Mouse (Mus musculus) hindbrain, embryonic 10.5 days (tissue): ENCODE measurements around the gene Adprh. TPM values are rescaled to one million over a fixed set of nuclear protein-coding genes. Genes with fewer than 3 reads are reported as not detected.
"Not testable (repeated sequence)": the region's sequence is repeated elsewhere in the genome, so short reads cannot be mapped to it uniquely, and the experiment has no call there.

Experiments
- DNase-seq: peaks from one replicate; pipeline ENCODE4 v3.0.0-alpha.2; 2017; ENCODE audit warnings: low spot score
- H3K27ac ChIP-seq: fragments of 300-500 bp; sonication (generic); 2 replicates; pipeline ENCODE4 v1.5.1; 2016; ENCODE audit warnings: mild to moderate bottlenecking, moderate library complexity
- H3K27me3 ChIP-seq: fragments of 300-500 bp; sonication (generic); 2 replicates; pipeline ENCODE4 v1.6.1; 2016; ENCODE audit warnings: mild to moderate bottlenecking; ENCODE audit not compliant: poor library complexity, insufficient read depth, severe bottlenecking
- H3K36me3 ChIP-seq: fragments of 300-500 bp; sonication (generic); 2 replicates; pipeline ENCODE4 v1.6.1; 2016; ENCODE audit warnings: mild to moderate bottlenecking, moderate library complexity
- H3K4me1 ChIP-seq: fragments of 300-500 bp; sonication (generic); replicated peaks from 2 replicates; pipeline ENCODE4 v1.6.1; 2016; ENCODE audit warnings: mild to moderate bottlenecking
- H3K4me3 ChIP-seq: fragments of 300-500 bp; sonication (generic); 2 replicates; pipeline ENCODE4 v1.5.1; 2016; ENCODE audit warnings: mild to moderate bottlenecking, moderate library complexity
- H3K9me3 ChIP-seq: fragments of 300-500 bp; sonication (generic); 2 replicates; pipeline ENCODE4 v1.6.1; 2016; ENCODE audit warnings: mild to moderate bottlenecking, moderate library complexity
- WGBS: fragments of 180-500 bp; shearing (Covaris S2); methylation state at CpG from one replicate; pipeline ENCODE4 v1.1.7; 2016; 5-methylcytosine and 5-hydroxymethylcytosine counted together
- polyA plus RNA-seq: library from polyadenylated mRNA; unstranded; fragments of >200 nt; fragmentation: Nextera tagmentation; extraction: Ambion mirVana; gene quantifications from 2 replicates; pipeline ENCODE4 v1.2.1, GENCODE M21; 2016

Gene Adprh
- polyA plus RNA-seq, 1 experiment from 2014 or later = 164 TPM

GRCm38 (mm10) chr16:38446141-38446540 lies 6.4 kb downstream of the Adprh start:
- not testable (repeated sequence) for H3K4me3 ChIP-seq, DNase-seq, H3K27ac ChIP-seq, H3K27me3 ChIP-seq, H3K9me3 ChIP-seq
- H3K4me1 ChIP-seq = peaks cover 10% of the 10 kb centered on the region
- peaks cover 80% of the 10 kb centered on the region for H3K36me3 ChIP-seq
- 92% methylated on average over 2 of the region's 2 CpGs for WGBS

GRCm38 (mm10) chr16:38445576-38445975 lies 6.9 kb downstream of the Adprh start:
- WGBS = 96% methylated on average over 20 of the region's 20 CpGs

GRCm38 (mm10) chr16:38445046-38445445 lies 7.5 kb downstream of the Adprh start:
- H3K4me3 ChIP-seq = no peak overlapping the region
- no peak for DNase-seq
- H3K36me3 ChIP-seq = peaks cover 74% of the 10 kb centered on the region
- H3K27ac ChIP-seq = no peak overlapping the region
- 0 out of 2 replicates have a peak, but pooled peaks cover 3% of the 10 kb centered on the region for H3K9me3 ChIP-seq
- 90% methylated on average over 1 of the region's 1 CpGs for WGBS
- H3K4me1 ChIP-seq = peaks cover 2% of the 10 kb centered on the region; the same call in 1 of the 2 replicates
- no peaks in the 10 kb centered on the region for H3K27me3 ChIP-seq

More at GRCm38 (mm10) chr16:38445576-38445975, 6.9 kb downstream of the Adprh start:
- peaks cover 7% of the 10 kb centered on the region; the same call in 1 of the 2 replicates for H3K4me1 ChIP-seq
- no peak overlapping the region for H3K4me3 ChIP-seq
- H3K27ac ChIP-seq = no peak overlapping the region
- no peaks in the 10 kb centered on the region for H3K27me3 ChIP-seq
- DNase-seq = no peak
- H3K36me3 ChIP-seq = peaks cover 79% of the 10 kb centered on the region
- 0 out of 2 replicates have a peak, but pooled peaks cover 3% of the 10 kb centered on the region for H3K9me3 ChIP-seq

GRCm38 (mm10) chr16:38443721-38444464 lies 8.6 kb downstream of the Adprh start:
- 93% methylated on average over 7 of the region's 7 CpGs for WGBS
- DNase-seq = no peak
- Histone ChIP-seq H3K4me3 (no peak overlapping the region), H3K27me3 (no peaks in the 10 kb centered on the region), H3K27ac (no peak overlapping the region), H3K9me3 (0 out of 2 replicates have a peak, but pooled peaks cover 3% of the 10 kb centered on the region), H3K4me1 (no peaks in the 10 kb centered on the region), H3K36me3 (peaks cover 63% of the 10 kb centered on the region)

- 84% methylated on average over 8 of the region's 8 CpGs for WGBS
- peaks cover 46% of the 10 kb centered on the region for H3K36me3 ChIP-seq
- no peaks in the 10 kb centered on the region for H3K4me1 ChIP-seq
- H3K4me3 ChIP-seq = no peak overlapping the region
- H3K27ac ChIP-seq = no peak overlapping the region
- no peak for DNase-seq
- no peaks in the 10 kb centered on the region for H3K27me3 ChIP-seq
- 0 out of 2 replicates have a peak, but pooled peaks cover 3% of the 10 kb centered on the region for H3K9me3 ChIP-seq
Measured at GRCm38 (mm10) chr16:38442216-38442615, 10.3 kb downstream of the Adprh start.

- H3K27ac ChIP-seq = no peak overlapping the region
- no peaks in the 10 kb centered on the region for H3K4me1 ChIP-seq
- H3K27me3 ChIP-seq = no peaks in the 10 kb centered on the region
- WGBS = 86% methylated on average over 5 of the region's 5 CpGs
- DNase-seq = no peak
- H3K4me3 ChIP-seq = no peak overlapping the region
- 0 out of 2 replicates have a peak, but pooled peaks cover 3% of the 10 kb centered on the region for H3K9me3 ChIP-seq
- H3K36me3 ChIP-seq = peaks cover 40% of the 10 kb centered on the region
Measured at GRCm38 (mm10) chr16:38441611-38442010, 10.9 kb downstream of the Adprh start.

- H3K36me3 ChIP-seq = peaks cover 28% of the 10 kb centered on the region
- H3K27me3 ChIP-seq = no peaks in the 10 kb centered on the region
- H3K27ac ChIP-seq = no peak overlapping the region
- 86% methylated on average over 6 of the region's 6 CpGs for WGBS
- H3K4me1 ChIP-seq = no peaks in the 10 kb centered on the region
- no peak for DNase-seq
- no peaks in the 10 kb centered on the region for H3K9me3 ChIP-seq
- no peak overlapping the region for H3K4me3 ChIP-seq
Measured at GRCm38 (mm10) chr16:38440403-38440802, 12.1 kb downstream of the Adprh start.

GRCm38 (mm10) chr16:38439190-38439589 lies 13.3 kb downstream of the Adprh start:
- Histone ChIP-seq H3K4me1 (no peaks in the 10 kb centered on the region), H3K4me3 (no peak overlapping the region), H3K27me3 (no peaks in the 10 kb centered on the region), H3K27ac (no peak overlapping the region), H3K9me3 (no peaks in the 10 kb centered on the region), H3K36me3 (peaks cover 16% of the 10 kb centered on the region)
- 90% methylated on average over 1 of the region's 1 CpGs for WGBS
- no peak for DNase-seq

- 85% methylated on average over 4 of the region's 4 CpGs for WGBS
Measured at GRCm38 (mm10) chr16:38434295-38434795, 18.2 kb downstream of the Adprh start.

GRCm38 (mm10) chr16:38433514-38433913 lies 19.0 kb downstream of the Adprh start:
- Histone ChIP-seq H3K4me1 (peaks cover 10% of the 10 kb centered on the region; the same call in 1 of the 2 replicates), H3K36me3 (no peaks in the 10 kb centered on the region), H3K4me3 (no peak overlapping the region), H3K9me3 (no peaks in the 10 kb centered on the region), H3K27me3 (no peaks in the 10 kb centered on the region), H3K27ac (no peak overlapping the region)
- 93% methylated on average over 8 of the region's 8 CpGs for WGBS
- DNase-seq = no peak

More at GRCm38 (mm10) chr16:38434295-38434795, 18.2 kb downstream of the Adprh start:
- H3K27ac ChIP-seq = no peak overlapping the region
- H3K9me3 ChIP-seq = no peaks in the 10 kb centered on the region
- H3K4me3 ChIP-seq = no peak overlapping the region
- peaks cover 10% of the 10 kb centered on the region; the same call in 1 of the 2 replicates for H3K4me1 ChIP-seq
- DNase-seq = no peak
- H3K27me3 ChIP-seq = no peaks in the 10 kb centered on the region
- no peaks in the 10 kb centered on the region for H3K36me3 ChIP-seq

- 86% methylated on average over 11 of the region's 11 CpGs for WGBS
- H3K4me3 ChIP-seq = no peak within 1 kb of the TSS
- no peak within 1 kb of the TSS for H3K27ac ChIP-seq
- DNase-seq = no peak
- no peaks in the 10 kb centered on the region for H3K27me3 ChIP-seq
- H3K36me3 ChIP-seq = no peaks in the 10 kb centered on the region
- no peaks in the 10 kb centered on the region for H3K9me3 ChIP-seq
- H3K4me1 ChIP-seq = peaks cover 10% of the 10 kb centered on the region; the same call in 1 of the 2 replicates
Measured at GRCm38 (mm10) chr16:38432498-38433425, 19.7 kb downstream of the Adprh start, which contains the start of gene Pla1a. Gene Pla1a (minus strand): TSS chr16:38433145.

- no peak for DNase-seq
- Histone ChIP-seq H3K4me3 (no peak overlapping the region), H3K27me3 (no peaks in the 10 kb centered on the region), H3K27ac (no peak overlapping the region), H3K36me3 (no peaks in the 10 kb centered on the region), H3K9me3 (no peaks in the 10 kb centered on the region), H3K4me1 (peaks cover 10% of the 10 kb centered on the region; the same call in 1 of the 2 replicates)
- WGBS = 54% methylated on average over 13 of the region's 13 CpGs
Measured at GRCm38 (mm10) chr16:38431446-38432185, 20.9 kb downstream of the Adprh start.
